In the genomic region with DNA sequence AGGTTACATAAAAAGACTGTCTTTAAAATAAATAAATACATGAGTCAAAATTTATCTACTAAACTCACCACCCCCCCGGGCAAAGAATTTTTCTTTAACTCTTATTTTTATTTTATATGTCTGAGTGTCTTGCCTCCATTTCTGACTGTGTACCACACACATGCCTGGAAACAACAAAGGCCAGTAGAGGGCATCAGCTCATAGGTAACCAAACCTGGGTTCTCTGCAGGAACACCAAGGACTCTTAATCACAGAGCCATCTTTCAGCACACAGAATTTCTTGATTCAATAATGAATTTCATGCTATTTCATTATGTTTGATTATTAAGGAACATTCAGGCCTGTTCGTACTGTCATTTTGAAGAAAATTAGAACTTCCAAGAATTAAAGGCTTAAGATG, we compare ENCODE assay signal across 8 mouse cellular contexts.
A peak's percentile ranks its signal among the peaks of the same experiment; 100 is the strongest.
DNase-seq lines count a peak whose midpoint lies in the region; ATAC-seq and TF ChIP-seq lines count a peak whose summit lies in the region.

No protein-coding gene starts in this region.

- no peak for TF ChIP-seq POLR2A in heart, adult 2 months (IDR thresholded peaks at IDR 0.05; ENCODE audit: insufficient read depth, low read depth, low read length)

- no peak overlapping the region for H3K9ac ChIP-seq in heart, adult 2 months (ENCODE audit: low read depth, low read length)
- no peak overlapping the region for H3K9ac ChIP-seq in liver, embryonic 13.5 days

- no peak for ATAC-seq in liver, embryonic 13.5 days (ENCODE audit: low read depth)

- peak; percentile 75 for TF ChIP-seq CTCF in heart, adult 2 months (IDR thresholded peaks at IDR 0.05)

- H3K4me1 ChIP-seq in heart, adult 2 months (ENCODE audit: control insufficient read depth, insufficient read depth, low read length): no peaks in the 10 kb centered on the region
- no peaks in the 10 kb centered on the region for H3K4me1 ChIP-seq in liver, embryonic 13.5 days (replicated peaks)

- no peak overlapping the region for H3K4me2 ChIP-seq in liver, embryonic 13.5 days

- peaks cover 3% of the 10 kb centered on the region; the same call in 1 of the 2 replicates for H3K36me3 ChIP-seq in heart, adult 2 months (ENCODE audit: control insufficient read depth, insufficient read depth, low read length)
- H3K36me3 ChIP-seq in liver, embryonic 13.5 days: peaks cover 60% of the 10 kb centered on the region

- H3K79me2 ChIP-seq in heart, adult 2 months (replicated peaks; ENCODE audit: control insufficient read depth, insufficient read depth, low read length): no peaks in the 10 kb centered on the region

- TF ChIP-seq EP300 in heart, adult 2 months (IDR thresholded peaks at IDR 0.05; ENCODE audit: insufficient read depth, low read depth, low read length): no peak

- WGBS in heart, adult 2 months: 84% methylated on average over 2 of the region's 2 CpGs
- 78% methylated on average over 2 of the region's 2 CpGs for WGBS in liver, embryonic 13.5 days (ENCODE audit: insufficient replicate concordance)

- no peak overlapping the region for H3K4me3 ChIP-seq in heart, adult 2 months
- H3K4me3 ChIP-seq in liver, embryonic 13.5 days (replicated peaks): no peak overlapping the region

- no peak overlapping the region for H3K27ac ChIP-seq in heart, adult 2 months
- H3K27ac ChIP-seq in liver, embryonic 13.5 days: no peak overlapping the region

- intact Hi-C loops in heart, adult 2 months (cut with DNase I): loop anchor here (1.0 to 2.0 kb wide), 2 partner anchors 100 to 179 kb away; no protein-coding TSS in a partner anchor

- no peaks in the 10 kb centered on the region for H3K9me3 ChIP-seq in liver, embryonic 13.5 days (replicated peaks)

- no peaks in the 10 kb centered on the region for H3K27me3 ChIP-seq in heart, adult 2 months (ENCODE audit: control insufficient read depth, insufficient read depth, low read length)
- H3K27me3 ChIP-seq in liver, embryonic 13.5 days: no peaks in the 10 kb centered on the region

- DNase-seq in heart, adult 2 months: no peak
- DNase-seq in heart, adult 11 months: no peak
- peak; percentile 31 for DNase-seq in urinary bladder, postnatal 14 days (ENCODE audit: low spot score)
- DNase-seq in urinary bladder, postnatal 25 days (ENCODE audit: low spot score): no peak
- DNase-seq in cerebellum, postnatal 25 days: peak; percentile 46 to 72
- peak; percentile 15 for DNase-seq in liver, embryonic 13.5 days
- DNase-seq in thymus, postnatal 4 days: peak; percentile 52
- no peak for DNase-seq in ovary, postnatal 10 days (ENCODE audit: low spot score)

Comparison
In these comparisons a context has a peak if more than half of its experiments do, and no peak if none do; other contexts are left out.
1. DNase-seq: peak in urinary bladder, postnatal 14 days (single experiment), cerebellum, postnatal 25 days (2 of 2), liver, embryonic 13.5 days (single experiment) and thymus, postnatal 4 days (single experiment); none in heart, adult 2 months (0 of 2), heart, adult 11 months (single experiment), urinary bladder, postnatal 25 days (single experiment) and ovary, postnatal 10 days (single experiment).